Mouse (Mus musculus): Measurements from ENCODE around the gene Gm12185.

- TF ChIP-seq CTCF (IDR thresholded peaks at IDR 0.05; ENCODE audit: control insufficient read depth, insufficient read depth, insufficient replicate concordance, low read depth, low read length), result no peak
- no peak for TF ChIP-seq POLR2A (IDR thresholded peaks at IDR 0.05; ENCODE audit: control insufficient read depth, low read depth, low read length)
Measured at GRCm38 (mm10) chr11:48863808-48864207, 128.2 kb downstream of the Gm12185 start.

Measured in testis, adult 2 months (tissue).